Mouse (Mus musculus) small intestine, adult 2 months (tissue): ENCODE results near the gene Oas2. TPM values are rescaled to one million over a fixed set of nuclear protein-coding genes. Genes with fewer than 3 reads are reported as not detected.
A peak's percentile ranks its signal among the peaks of the same experiment; 100 is the strongest.

Experiments used
- H3K27ac ChIP-seq: fragments of 200-500 bp; 2 replicates; pipeline ENCODE4 v1.5.1; 2012; ENCODE audit warnings: low read depth, low read length, control low read depth, inconsistent platforms; ENCODE audit not compliant: insufficient read depth
- H3K27me3 ChIP-seq: fragments of 200-500 bp; 2 replicates; pipeline ENCODE4 v1.6.1; 2012; ENCODE audit warnings: mild to moderate bottlenecking, moderate library complexity, low read length, inconsistent platforms; ENCODE audit not compliant: control insufficient read depth, insufficient read depth
- H3K36me3 ChIP-seq: fragments of 200-500 bp; 2 replicates; pipeline ENCODE4 v1.6.1; 2012; ENCODE audit warnings: mild to moderate bottlenecking, low read length, control low read depth, inconsistent platforms; ENCODE audit not compliant: control insufficient read depth, insufficient read depth
- H3K4me1 ChIP-seq: fragments of 200-500 bp; 2 replicates; pipeline ENCODE4 v1.6.1; 2012; ENCODE audit warnings: low read length, inconsistent platforms, mixed read lengths; ENCODE audit not compliant: control insufficient read depth, insufficient read depth, insufficient read length
- H3K4me3 ChIP-seq: fragments of 200-500 bp; 2 replicates; pipeline ENCODE4 v1.5.1; 2012; ENCODE audit warnings: low read depth, mild to moderate bottlenecking, control low read depth, inconsistent platforms, low read length, moderate library complexity
- CTCF ChIP-seq: fragments of 200-500 bp; IDR thresholded peaks from 2 replicates; pipeline ENCODE4 v1.5.1; 2012; ENCODE audit warnings: low read depth, mild to moderate bottlenecking, control low read depth, inconsistent platforms, low read length, moderate library complexity, mixed read lengths; ENCODE audit not compliant: insufficient replicate concordance, insufficient read length; ENCODE audit errors: extremely low read depth
- POLR2A ChIP-seq: fragments of 200-500 bp; IDR thresholded peaks from 2 replicates; pipeline ENCODE4 v1.6.1; 2012; ENCODE audit warnings: low read depth, mild to moderate bottlenecking, control low read depth, inconsistent platforms, low read length, moderate library complexity
- WGBS: fragments of 180-500 bp; shearing (Covaris S2); methylation state at CpG from one replicate; pipeline ENCODE4 v1.1.7; 2018; 5-methylcytosine and 5-hydroxymethylcytosine counted together
- polyA plus RNA-seq: library from polyadenylated mRNA; depleted of rRNA; stranded (reverse); fragments of >200 nt; gene quantifications from 2 replicates; pipeline ENCODE4 v1.2.3, GENCODE M21; 2012; rRNA removed

Oas2 gene
- polyA plus RNA-seq, 1 experiment, result 7.4 TPM

GRCm38 (mm10) chr5:120687484-120687851 lies 62.2 kb downstream of the Oas2 start:
- no peaks in the 10 kb centered on the region; the same call in none of the 2 replicates for H3K27me3 ChIP-seq
- 65% methylated on average over 3 of the region's 3 CpGs for WGBS
- H3K4me3 ChIP-seq, result no peak overlapping the region
- H3K27ac ChIP-seq, result no peak overlapping the region
- TF ChIP-seq CTCF, result no peak
- TF ChIP-seq POLR2A, result no peak
- no peaks in the 10 kb centered on the region; the same call in 1 of the 2 replicates for H3K4me1 ChIP-seq
- H3K36me3 ChIP-seq, result no peaks in the 10 kb centered on the region

GRCm38 (mm10) chr5:120686749-120687483 lies 62.7 kb downstream of the Oas2 start:
- Histone ChIP-seq H3K36me3 (no peaks in the 10 kb centered on the region), H3K4me1 (no peaks in the 10 kb centered on the region; the same call in 1 of the 2 replicates), H3K27ac (no peak overlapping the region), H3K4me3 (no peak overlapping the region), H3K27me3 (peaks cover 4% of the 10 kb centered on the region)
- 50% methylated on average over 6 of the region's 6 CpGs for WGBS
- TF ChIP-seq CTCF (no peak), POLR2A (no peak)

GRCm38 (mm10) chr5:120685678-120686077 lies 64.0 kb downstream of the Oas2 start:
- Histone ChIP-seq H3K27ac (peak overlapping the region; percentile 9; the same call in 1 of the 2 replicates), H3K27me3 (peaks cover 4% of the 10 kb centered on the region), H3K4me3 (no peak overlapping the region), H3K36me3 (no peaks in the 10 kb centered on the region), H3K4me1 (no peaks in the 10 kb centered on the region; the same call in 1 of the 2 replicates)
- WGBS, result 73% methylated on average over 8 of the region's 8 CpGs
- TF ChIP-seq POLR2A, result no peak
- TF ChIP-seq CTCF, result no peak

GRCm38 (mm10) chr5:120682982-120683771 lies 66.5 kb downstream of the Oas2 start:
- WGBS, result 20% methylated on average over 24 of the region's 24 CpGs
- TF ChIP-seq POLR2A (no peak), CTCF (no peak)
- no peak overlapping the region for H3K27ac ChIP-seq

GRCm38 (mm10) chr5:120680918-120681317 lies 68.7 kb downstream of the Oas2 start:
- no peaks in the 10 kb centered on the region; the same call in 1 of the 2 replicates for H3K4me1 ChIP-seq
- no peak overlapping the region for H3K27ac ChIP-seq
- no peak overlapping the region for H3K4me3 ChIP-seq
- H3K27me3 ChIP-seq, result peaks cover 4% of the 10 kb centered on the region
- WGBS, result 89% methylated on average over 18 of the region's 18 CpGs
- no peaks in the 10 kb centered on the region for H3K36me3 ChIP-seq
- TF ChIP-seq POLR2A (no peak), CTCF (no peak)

More at GRCm38 (mm10) chr5:120682982-120683771, 66.5 kb downstream of the Oas2 start:
- Histone ChIP-seq H3K36me3 (no peaks in the 10 kb centered on the region), H3K27me3 (peaks cover 4% of the 10 kb centered on the region), H3K4me3 (no peak overlapping the region), H3K4me1 (no peaks in the 10 kb centered on the region; the same call in 1 of the 2 replicates)

Other genes with a start within 250 kb of the Oas2 start
- gene Plbd2, start 246.2 kb downstream of the Oas2 start, polyA plus RNA-seq, result 19.9 and 24.3 TPM in 2 replicates
- 8.0 and 12.1 TPM in 2 replicates for gene Slc8b1, start 238.7 kb downstream of the Oas2 start, polyA plus RNA-seq
- 48.5 and 115 TPM in 2 replicates for gene Tpcn1, start 161.2 kb downstream of the Oas2 start, polyA plus RNA-seq
- gene Iqcd, start 160.8 kb downstream of the Oas2 start, polyA plus RNA-seq, result 0.15 and 0.25 TPM in 2 replicates
- 6.9 and 12.1 TPM in 2 replicates for gene Rita1, start 137.3 kb downstream of the Oas2 start, polyA plus RNA-seq
- gene Ddx54, start 137.1 kb downstream of the Oas2 start, polyA plus RNA-seq, result 23.1 and 44.6 TPM in 2 replicates
- gene Cfap73, start 115.6 kb downstream of the Oas2 start, polyA plus RNA-seq, result not detected in 2 replicates
- 1.7 and 2.6 TPM in 2 replicates for gene Rasal1, start 101.0 kb downstream of the Oas2 start, polyA plus RNA-seq
- 18.1 and 31.1 TPM in 2 replicates for gene Dtx1, start 37.9 kb downstream of the Oas2 start, polyA plus RNA-seq
- gene Oas3, start 27.8 kb upstream of the Oas2 start, polyA plus RNA-seq, result 9.6 and 94.5 TPM in 2 replicates
- 0.09 and 3.6 TPM in 2 replicates for gene Oas1e, start 45.7 kb upstream of the Oas2 start, polyA plus RNA-seq
- 1.2 and 1.4 TPM in 2 replicates for gene Oas1c, start 62.7 kb upstream of the Oas2 start, polyA plus RNA-seq
- gene Oas1f, start 97.5 kb upstream of the Oas2 start, polyA plus RNA-seq, result 0.19 TPM in 1 of 2 replicates, not detected in the other
- gene Oas1h, start 111.6 kb upstream of the Oas2 start, polyA plus RNA-seq, result not detected in 2 replicates
- 6.7 and 30.1 TPM in 2 replicates for gene Oas1g, start 137.8 kb upstream of the Oas2 start, polyA plus RNA-seq
- 11.5 and 55.5 TPM in 2 replicates for gene Oas1a, start 157.7 kb upstream of the Oas2 start, polyA plus RNA-seq
- 0.13 and 0.18 TPM in 2 replicates for gene Oas1d, start 164.7 kb upstream of the Oas2 start, polyA plus RNA-seq